Mouse (Mus musculus) gastrocnemius, postnatal 10 days (tissue): ENCODE data around the gene Dcst2. TPM values are rescaled to one million over a fixed set of nuclear protein-coding genes. Genes with fewer than 3 reads are reported as not detected.

Experiments used
- DNase-seq: peaks from one replicate; pipeline ENCODE4 v3.0.0; 2021; ENCODE audit warnings: mixed read lengths
- long read RNA-seq, 2 experiments: library from polyadenylated mRNA; stranded (forward); transcript quantifications; one replicate each; pipeline ENCODE4 v2.0.0; 2021
- total RNA-seq, 2 experiments: library from RNA; stranded (reverse); gene quantifications; 2 replicates each; pipeline ENCODE4 v1.2.3; 2021

The Dcst2 gene
- not detected for total RNA-seq
- long read RNA-seq, experiment 1, partial matches to known transcripts, result 0 of 1 reads
- long read RNA-seq, experiment 1, other reads (novel, unspliced or antisense), result 1 of 1 reads
- long read RNA-seq, experiment 2, result 0 reads

- no peak for DNase-seq
Measured at GRCm38 (mm10) chr3:89361675-89362074, at the start of gene Dcst2. Gene Dcst2 (plus strand): TSS chr3:89361975.

GRCm38 (mm10) chr3:89314340-89314739 lies 47.4 kb upstream of the Dcst2 start:
- DNase-seq, result no peak

GRCm38 (mm10) chr3:89314791-89315190 lies 47.0 kb upstream of the Dcst2 start:
- no peak for DNase-seq

GRCm38 (mm10) chr3:89315195-89315929 lies 46.4 kb upstream of the Dcst2 start:
- peak; percentile 90 for DNase-seq

GRCm38 (mm10) chr3:89315930-89316831 lies 45.6 kb upstream of the Dcst2 start:
- DNase-seq, result no peak

GRCm38 (mm10) chr3:89316833-89317232 lies 44.9 kb upstream of the Dcst2 start:
- DNase-seq, result peak; percentile 72

GRCm38 (mm10) chr3:89317246-89317645 lies 44.5 kb upstream of the Dcst2 start:
- DNase-seq, result no peak

GRCm38 (mm10) chr3:89318316-89318715 lies 43.5 kb upstream of the Dcst2 start:
- no peak for DNase-seq

GRCm38 (mm10) chr3:89318971-89319590 lies 42.7 kb upstream of the Dcst2 start:
- DNase-seq, result no peak

- no peak for DNase-seq
Measured at GRCm38 (mm10) chr3:89319591-89320350, 42.0 kb upstream of the Dcst2 start.

GRCm38 (mm10) chr3:89320581-89321182 lies 41.1 kb upstream of the Dcst2 start:
- DNase-seq, result no peak

GRCm38 (mm10) chr3:89321183-89322130 lies 40.3 kb upstream of the Dcst2 start:
- no peak for DNase-seq

GRCm38 (mm10) chr3:89322131-89322500 lies 39.7 kb upstream of the Dcst2 start:
- DNase-seq, result no peak

GRCm38 (mm10) chr3:89322514-89323165 lies 39.1 kb upstream of the Dcst2 start, which contains the start of gene Efna3:
Gene Efna3 (minus strand): TSS chr3:89322965.
- DNase-seq, result peak; percentile 59

GRCm38 (mm10) chr3:89325882-89326281 lies 35.9 kb upstream of the Dcst2 start:
- DNase-seq, result no peak

- DNase-seq, result no peak
Measured at GRCm38 (mm10) chr3:89327371-89327870, 34.4 kb upstream of the Dcst2 start.

- DNase-seq, result no peak
Measured at GRCm38 (mm10) chr3:89328623-89329022, 33.2 kb upstream of the Dcst2 start.

GRCm38 (mm10) chr3:89330346-89330745 lies 31.4 kb upstream of the Dcst2 start:
- DNase-seq, result no peak

GRCm38 (mm10) chr3:89330948-89331347 lies 30.8 kb upstream of the Dcst2 start:
- DNase-seq, result no peak
